Mouse (Mus musculus): ENCODE data around the gene Pik3r3. TPM values are rescaled to one million over a fixed set of nuclear protein-coding genes. Genes with fewer than 3 reads are reported as not detected.

Pik3r3 gene
- total and polyA plus RNA-seq, 3 experiments, result 0.42 to 2.2 (median 1.9) TPM

DNA sequence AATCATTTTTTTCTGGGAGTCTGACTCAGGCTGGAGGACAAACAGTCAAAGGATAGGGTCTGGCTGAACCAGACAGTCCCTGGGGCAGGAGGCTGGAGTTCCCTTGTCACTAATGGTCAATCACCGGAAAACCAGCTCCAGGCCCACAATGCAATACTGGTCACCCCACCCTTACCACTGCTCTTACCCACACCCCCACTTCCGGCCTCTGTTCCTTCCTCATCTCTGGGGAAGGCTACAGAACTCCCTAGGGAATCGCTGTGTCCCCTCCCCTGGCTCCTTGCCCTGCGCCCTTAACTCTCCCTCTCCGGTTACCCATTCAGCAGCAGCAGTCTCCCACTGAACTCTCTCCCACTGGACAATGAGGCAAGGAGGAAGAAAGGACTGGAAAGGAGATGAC, 44.3 kb upstream of the Pik3r3 start:
- in situ Hi-C loops (cut with MboI; ENCODE audit: low pct_ligation_motif_present, low pct_unique_long_range_greater_than_20kb, low sequenced_read_pairs), result no loop called here
- dilution Hi-C loops (cut with MboI; ENCODE audit: extremely low pct_ligation_motif_present, extremely low pct_unique_long_range_greater_than_20kb, low sequenced_read_pairs), result no loop called here
- no peaks in the 10 kb centered on the region for H3K27me3 ChIP-seq (replicated peaks)
- peak overlapping the region in 1 of 3 experiments; percentile 33 for H3K4me3 ChIP-seq (replicated peaks in 1 of 3; ENCODE audit: low read depth in 2 of 3, low read length in 2 of 3, poor library complexity in 1 of 3)
- TF ChIP-seq MEF2A (IDR thresholded peaks at IDR 0.05; ENCODE audit: borderline replicate concordance, low read depth, low read length), result no peak
- no peak for TF ChIP-seq GABPA (IDR thresholded peaks at IDR 0.05; ENCODE audit: insufficient replicate concordance, low read depth, low read length)
- no peak for TF ChIP-seq NRF1 (IDR thresholded peaks at IDR 0.05; ENCODE audit: low read depth, low read length)
- no peak for TF ChIP-seq ZMIZ1 (IDR thresholded peaks at IDR 0.05; ENCODE audit: low read depth, low read length)
- TF ChIP-seq NELFE (IDR thresholded peaks at IDR 0.05; ENCODE audit: low read depth, low read length), result no peak
- TF ChIP-seq ZNF384 (IDR thresholded peaks at IDR 0.05; ENCODE audit: low read depth, low read length), result no peak; the same call in 1 of the 2 replicates
- peak; percentile 53 for TF ChIP-seq HCFC1 (IDR thresholded peaks at IDR 0.05; ENCODE audit: low read depth, low read length)
- TF ChIP-seq MXI1 (IDR thresholded peaks at IDR 0.05; ENCODE audit: low read depth, low read length), result no peak
- TF ChIP-seq TBP (conservative IDR thresholded peaks at IDR 0.05; ENCODE audit: low read depth, low read length), result no peak
- TF ChIP-seq USF2 (conservative IDR thresholded peaks at IDR 0.05; ENCODE audit: low read depth, low read length), result no peak
- TF ChIP-seq USF1 (IDR thresholded peaks at IDR 0.05; ENCODE audit: low read depth, low read length), result no peak
- no peak; the same call in 1 of the 2 replicates for TF ChIP-seq POLR2A (IDR thresholded peaks at IDR 0.05; ENCODE audit: low read depth, low read length)
- TF ChIP-seq MYC (IDR thresholded peaks at IDR 0.05; ENCODE audit: low read depth, low read length), result no peak
- TF ChIP-seq SIN3A (IDR thresholded peaks at IDR 0.05; ENCODE audit: low read length), result no peak
- TF ChIP-seq KAT2A (IDR thresholded peaks at IDR 0.05; ENCODE audit: insufficient replicate concordance, low read length), result 0 out of 2 replicates have a peak, but pooled peaks have one; percentile 58
- TF ChIP-seq MAFK (IDR thresholded peaks at IDR 0.05; ENCODE audit: insufficient replicate concordance, low read length), result no peak
- no peak for TF ChIP-seq CHD2 (IDR thresholded peaks at IDR 0.05; ENCODE audit: low read length)
- no peak for TF ChIP-seq ZC3H11A (IDR thresholded peaks at IDR 0.05; ENCODE audit: low read depth, low read length)
- peak; percentile 27; the same call in 1 of the 2 replicates for TF ChIP-seq IRF4 (IDR thresholded peaks at IDR 0.05; ENCODE audit: low read depth, low read length)
- TF ChIP-seq BHLHE40 (IDR thresholded peaks at IDR 0.05; ENCODE audit: low read depth, low read length), result no peak
- no peak for TF ChIP-seq POLR2AphosphoS2 (IDR thresholded peaks at IDR 0.05; ENCODE audit: low read depth, low read length)
- TF ChIP-seq RAD21 (IDR thresholded peaks at IDR 0.05; ENCODE audit: low read depth, low read length), result no peak
- TF ChIP-seq PAX5 (IDR thresholded peaks at IDR 0.05; ENCODE audit: low read length), result no peak
- TF ChIP-seq UBTF (IDR thresholded peaks at IDR 0.05; ENCODE audit: low read depth, low read length), result no peak
- no peak for TF ChIP-seq JUN (IDR thresholded peaks at IDR 0.05; ENCODE audit: insufficient read depth, low read depth, low read length)
- TF ChIP-seq MAZ (IDR thresholded peaks at IDR 0.05; ENCODE audit: low read depth, low read length), result peak; percentile 84
- TF ChIP-seq E2F4 (IDR thresholded peaks at IDR 0.05; ENCODE audit: insufficient replicate concordance, low read depth, low read length), result no peak
- TF ChIP-seq TCF12 (IDR thresholded peaks at IDR 0.05; ENCODE audit: low read depth, low read length), result no peak
- no peak for TF ChIP-seq CTCF (conservative IDR thresholded peaks at IDR 0.05 in 1 of 2, IDR thresholded peaks at IDR 0.05 in 1 of 2; ENCODE audit: low read depth in 2 of 2, low read length in 2 of 2)
- TF ChIP-seq ETS1 (conservative IDR thresholded peaks at IDR 0.05; ENCODE audit: low read depth, low read length), result peak; percentile 11; the same call in 1 of the 2 replicates
- 0 out of 2 replicates have a peak, but pooled peaks have one; percentile 19 for TF ChIP-seq MAX (IDR thresholded peaks at IDR 0.05; ENCODE audit: low read length)
- no peak for TF ChIP-seq JUND (conservative IDR thresholded peaks at IDR 0.05; ENCODE audit: low read depth, low read length)
- TF ChIP-seq CHD1 (IDR thresholded peaks at IDR 0.05; ENCODE audit: low read depth, low read length), result no peak
- TF ChIP-seq ELF1 (IDR thresholded peaks at IDR 0.05; ENCODE audit: low read depth, low read length), result peak; percentile 56
- TF ChIP-seq SMC3 (IDR thresholded peaks at IDR 0.05; ENCODE audit: low read depth, low read length), result no peak
- peak; percentile 8; the same call in 1 of the 2 replicates for TF ChIP-seq EP300 (IDR thresholded peaks at IDR 0.05; ENCODE audit: low read length)
- no peak for TF ChIP-seq RCOR1 (conservative IDR thresholded peaks at IDR 0.05; ENCODE audit: low read depth, low read length)
- no peak for TF ChIP-seq ZKSCAN1 (IDR thresholded peaks at IDR 0.05; ENCODE audit: borderline replicate concordance, low read depth, low read length)
- H3K9ac ChIP-seq (ENCODE audit: insufficient read depth, low read depth), result no peak overlapping the region
- peak overlapping the region; percentile 39 for H3K4me2 ChIP-seq (ENCODE audit: insufficient read depth, low read depth, poor library complexity, severe bottlenecking)
- DNase-seq (ENCODE audit: extremely low read depth), result peak; percentile 52
- H3K27ac ChIP-seq (ENCODE audit: insufficient read depth, low read depth), result no peak overlapping the region
- peaks cover 18 to 32% of the 10 kb centered on the region in 2 experiments for H3K4me1 ChIP-seq (ENCODE audit: control insufficient read depth in 1 of 2, insufficient read depth in 2 of 2)
- H3K36me3 ChIP-seq (replicated peaks in 1 of 2; ENCODE audit: control insufficient read depth in 1 of 2, insufficient read depth in 1 of 2, low read length in 1 of 2), result no peaks in the 10 kb centered on the region
- no peaks in the 10 kb centered on the region for H3K79me2 ChIP-seq (replicated peaks; ENCODE audit: control insufficient read depth, extremely low read depth, insufficient read depth, poor library complexity, severe bottlenecking)
- no peaks in the 10 kb centered on the region for H3K9me3 ChIP-seq (replicated peaks; ENCODE audit: low read length)
